Mouse (Mus musculus) layer of hippocampus, adult 18-20 months (tissue): ENCODE measurements around the gene Gm11236. TPM values are rescaled to one million over a fixed set of nuclear protein-coding genes. Genes with fewer than 3 reads are reported as not detected.
A peak's percentile ranks its signal among the peaks of the same experiment; 100 is the strongest.
"Not testable (repeated sequence)": the region's sequence is repeated elsewhere in the genome, so short reads cannot be mapped to it uniquely, and the experiment has no call there.

Experiments used
- DNase-seq, 2 experiments: peaks; one replicate each; pipeline ENCODE4 v3.0.0; 2022; ENCODE audit warnings: low spot score in 2 of 2
- long read RNA-seq: library from polyadenylated mRNA; stranded (forward); transcript quantifications from one replicate; pipeline ENCODE4 v2.0.0, GENCODE M21; 2021
- total RNA-seq, 2 experiments: library from RNA; stranded (reverse); gene quantifications; 2 replicates each; pipeline ENCODE4 v1.2.3; 2021

Gm11236 gene
- total RNA-seq, result not detected
- long read RNA-seq, result 0 reads

- DNase-seq, result not testable (repeated sequence)
These were observed at the start of gene Gm11236 for GRCm38 (mm10) chr4:73637821-73638220. Gm11236 (plus strand) TSS chr4:73638121.

- DNase-seq, result peak in 1 of 2 experiments; percentile 52
These were observed 38.7 kb upstream of the Gm11236 start for GRCm38 (mm10) chr4:73599248-73599647.

DNA sequence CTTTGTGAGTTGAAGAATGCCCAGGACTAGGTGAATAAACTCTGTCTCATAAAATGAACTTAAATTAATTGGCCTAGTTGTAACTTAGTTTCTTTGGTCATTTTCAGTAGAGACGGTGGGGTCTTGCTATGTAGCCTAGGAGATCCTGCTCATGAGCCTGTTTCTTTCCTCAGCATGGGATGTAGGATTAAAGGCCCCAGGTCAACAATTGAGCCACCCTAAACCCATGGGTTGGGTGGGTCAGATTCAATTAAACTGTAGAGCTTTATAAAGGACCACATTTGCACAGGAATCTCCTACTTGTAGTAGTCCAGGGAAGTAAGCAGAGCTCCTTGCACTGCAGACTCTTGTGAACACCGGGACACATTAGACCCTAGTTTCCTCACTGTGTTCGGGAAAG lies 30.3 kb upstream of the Gm11236 start, which contains the start of gene Gm11238:
Gm11238 (plus strand) TSS at position 301 of the 400 bp plus-strand sequence.
- not testable (repeated sequence) for DNase-seq

DNA sequence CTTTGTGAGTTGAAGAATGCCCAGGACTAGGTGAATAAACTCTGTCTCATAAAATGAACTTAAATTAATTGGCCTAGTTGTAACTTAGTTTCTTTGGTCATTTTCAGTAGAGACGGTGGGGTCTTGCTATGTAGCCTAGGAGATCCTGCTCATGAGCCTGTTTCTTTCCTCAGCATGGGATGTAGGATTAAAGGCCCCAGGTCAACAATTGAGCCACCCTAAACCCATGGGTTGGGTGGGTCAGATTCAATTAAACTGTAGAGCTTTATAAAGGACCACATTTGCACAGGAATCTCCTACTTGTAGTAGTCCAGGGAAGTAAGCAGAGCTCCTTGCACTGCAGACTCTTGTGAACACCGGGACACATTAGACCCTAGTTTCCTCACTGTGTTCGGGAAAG lies 15.2 kb upstream of the Gm11236 start, which contains the start of gene Gm11237:
Gm11237 (plus strand) TSS at position 301 of the 400 bp plus-strand sequence.
- not testable (repeated sequence) for DNase-seq

GRCm38 (mm10) chr4:73661864-73662263 lies 23.9 kb downstream of the Gm11236 start:
- not testable (repeated sequence) for DNase-seq

GRCm38 (mm10) chr4:73668054-73668453 lies 30.1 kb downstream of the Gm11236 start, which contains the start of gene Gm11239:
Gm11239 (plus strand) TSS chr4:73668354.
- not testable (repeated sequence) for DNase-seq

DNA sequence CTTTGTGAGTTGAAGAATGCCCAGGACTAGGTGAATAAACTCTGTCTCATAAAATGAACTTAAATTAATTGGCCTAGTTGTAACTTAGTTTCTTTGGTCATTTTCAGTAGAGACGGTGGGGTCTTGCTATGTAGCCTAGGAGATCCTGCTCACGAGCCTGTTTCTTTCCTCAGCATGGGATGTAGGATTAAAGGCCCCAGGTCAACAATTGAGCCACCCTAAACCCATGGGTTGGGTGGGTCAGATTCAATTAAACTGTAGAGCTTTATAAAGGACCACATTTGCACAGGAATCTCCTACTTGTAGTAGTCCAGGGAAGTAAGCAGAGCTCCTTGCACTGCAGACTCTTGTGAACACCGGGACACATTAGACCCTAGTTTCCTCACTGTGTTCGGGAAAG lies 45.3 kb downstream of the Gm11236 start, which contains the start of gene Gm428:
Gm428 (plus strand) TSS at position 301 of the 400 bp plus-strand sequence.
- DNase-seq, result not testable (repeated sequence)

Other genes starting within 250 kb of the Gm11236 start
- gene Gm11487, start 233.0 kb upstream of the Gm11236 start, total RNA-seq, result not detected
- gene Gm11238, start 30.2 kb upstream of the Gm11236 start, total RNA-seq, result not detected
- not detected for gene Gm11237, start 15.1 kb upstream of the Gm11236 start, total RNA-seq
- not detected for gene Gm11239, start 30.2 kb downstream of the Gm11236 start, total RNA-seq
- not detected for gene Gm428, start 45.4 kb downstream of the Gm11236 start, total RNA-seq
- gene Rasef, start 152.9 kb downstream of the Gm11236 start, total RNA-seq, result not detected
- not detected for gene Gm11758, start 238.1 kb downstream of the Gm11236 start, total RNA-seq